Mouse (Mus musculus) forebrain, embryonic 11.5 days (tissue): Measurements from ENCODE around the gene Guca1a. TPM values are rescaled to one million over a fixed set of nuclear protein-coding genes. Genes with fewer than 3 reads are reported as not detected.

ENCODE experiments used
- ATAC-seq: fragments of 200-750 bp; cut with Nextera tagmentation; replicated peaks from 2 replicates; pipeline ENCODE4 v1.8.0; 2017; ENCODE audit warnings: moderate TSS enrichment; ENCODE audit not compliant: low FRiP score
- DNase-seq: peaks from one replicate; pipeline ENCODE4 v3.0.0-alpha.2; 2017; ENCODE audit warnings: low spot score
- H3K27ac ChIP-seq: fragments of 300-500 bp; sonication (generic); 2 replicates; pipeline ENCODE4 v1.5.1; 2014; ENCODE audit warnings: low read depth, low read length
- H3K27me3 ChIP-seq: fragments of 300-500 bp; sonication (generic); 2 replicates; pipeline ENCODE4 v1.6.1; 2014; ENCODE audit warnings: mild to moderate bottlenecking, low read length, mixed read lengths; ENCODE audit not compliant: control insufficient read depth, insufficient read depth
- H3K36me3 ChIP-seq: fragments of 300-500 bp; sonication (generic); 2 replicates; pipeline ENCODE4 v1.6.1; 2014; ENCODE audit warnings: mild to moderate bottlenecking, low read length, moderate library complexity, mixed read lengths; ENCODE audit not compliant: control insufficient read depth, insufficient read depth
- H3K4me1 ChIP-seq: fragments of 300-500 bp; sonication (generic); replicated peaks from 2 replicates; pipeline ENCODE4 v1.6.1; 2014; ENCODE audit warnings: low read length, mixed read lengths; ENCODE audit not compliant: control insufficient read depth, insufficient read depth
- H3K4me2 ChIP-seq: fragments of 300-500 bp; sonication (generic); 2 replicates; pipeline ENCODE4 v1.6.1; 2014; ENCODE audit warnings: low read depth, mild to moderate bottlenecking, low read length, moderate library complexity, mixed read lengths; ENCODE audit not compliant: severe bottlenecking
- H3K4me3 ChIP-seq: fragments of 300-500 bp; sonication (generic); 2 replicates; pipeline ENCODE4 v1.5.1; 2014; ENCODE audit warnings: low read depth, low read length
- H3K9ac ChIP-seq: fragments of 300-500 bp; sonication (generic); 2 replicates; pipeline ENCODE4 v1.6.1; 2014; ENCODE audit warnings: low read length
- H3K9me3 ChIP-seq: fragments of 300-500 bp; sonication (generic); 2 replicates; pipeline ENCODE4 v1.6.1; 2016; ENCODE audit warnings: low read length, mixed read lengths; ENCODE audit not compliant: control insufficient read depth
- WGBS: fragments of 180-500 bp; shearing (Covaris S2); extraction: QIAGEN DNeasy Blood & Tissue Kit; methylation state at CpG from one replicate; pipeline ENCODE4 v1.1.7; 2014; 5-methylcytosine and 5-hydroxymethylcytosine counted together
- polyA plus RNA-seq: library from polyadenylated mRNA; unstranded; fragments of >200 nt; fragmentation: Nextera tagmentation; extraction: Ambion mirVana; gene quantifications from 2 replicates; pipeline ENCODE4 v1.2.1, GENCODE M21; 2014

Gene Guca1a
- polyA plus RNA-seq: 0.75 and 1.3 TPM in 2 replicates

GRCm38 (mm10) chr17:47400451-47400850, at the start of gene Guca1a:
Guca1a (minus strand) TSS chr17:47400584.
- Histone ChIP-seq H3K4me3 (no peak within 1 kb of the TSS), H3K4me1 (no peaks in the 10 kb centered on the region), H3K9me3 (no peaks in the 10 kb centered on the region), H3K4me2 (no peak within 1 kb of the TSS), H3K27ac (no peak within 1 kb of the TSS), H3K36me3 (no peaks in the 10 kb centered on the region), H3K9ac (no peak within 1 kb of the TSS), H3K27me3 (peaks cover 13% of the 10 kb centered on the region)
- no peak for DNase-seq
- ATAC-seq: no peak
- 10% methylated on average over 10 of the region's 10 CpGs for WGBS

- 77% methylated on average over 5 of the region's 5 CpGs for WGBS
- DNase-seq (no peak), ATAC-seq (no peak)
- H3K9ac ChIP-seq: no peak overlapping the region
- H3K27me3 ChIP-seq: no peaks in the 10 kb centered on the region
- no peaks in the 10 kb centered on the region for H3K4me1 ChIP-seq
- H3K9me3 ChIP-seq: no peaks in the 10 kb centered on the region
- H3K4me3 ChIP-seq: no peak overlapping the region
- no peaks in the 10 kb centered on the region for H3K36me3 ChIP-seq
- H3K4me2 ChIP-seq: no peak overlapping the region
- no peak overlapping the region for H3K27ac ChIP-seq
These were observed 49.0 kb upstream of the Guca1a start for GRCm38 (mm10) chr17:47449432-47449831.

- DNase-seq (no peak), ATAC-seq (no peak)
- no peaks in the 10 kb centered on the region for H3K9me3 ChIP-seq
- no peaks in the 10 kb centered on the region for H3K4me1 ChIP-seq
- no peaks in the 10 kb centered on the region for H3K36me3 ChIP-seq
- H3K4me3 ChIP-seq: no peak overlapping the region
- no peaks in the 10 kb centered on the region for H3K27me3 ChIP-seq
- WGBS: 52% methylated on average over 8 of the region's 8 CpGs
- H3K27ac ChIP-seq: no peak overlapping the region
- no peak overlapping the region for H3K9ac ChIP-seq
- no peak overlapping the region for H3K4me2 ChIP-seq
These were observed 48.4 kb upstream of the Guca1a start for GRCm38 (mm10) chr17:47448523-47449372.

- 93% methylated on average over 11 of the region's 11 CpGs for WGBS
- H3K27me3 ChIP-seq: no peaks in the 10 kb centered on the region
- H3K9ac ChIP-seq: no peak overlapping the region
- H3K9me3 ChIP-seq: no peaks in the 10 kb centered on the region
- no peak overlapping the region for H3K4me2 ChIP-seq
- ATAC-seq (no peak), DNase-seq (no peak)
- H3K4me3 ChIP-seq: no peak overlapping the region
- H3K36me3 ChIP-seq: no peaks in the 10 kb centered on the region
- H3K4me1 ChIP-seq: 0 out of 2 replicates have a peak, but pooled peaks cover 2% of the 10 kb centered on the region
- H3K27ac ChIP-seq: no peak overlapping the region
These were observed 46.2 kb upstream of the Guca1a start for GRCm38 (mm10) chr17:47446561-47446960.

GRCm38 (mm10) chr17:47446025-47446424, 45.6 kb upstream of the Guca1a start:
- H3K4me3 ChIP-seq: no peak overlapping the region
- no peaks in the 10 kb centered on the region for H3K9me3 ChIP-seq
- no peak overlapping the region for H3K27ac ChIP-seq
- no peaks in the 10 kb centered on the region for H3K36me3 ChIP-seq
- peaks cover 4% of the 10 kb centered on the region; the same call in 1 of the 2 replicates for H3K4me1 ChIP-seq
- DNase-seq (no peak), ATAC-seq (no peak)
- no peaks in the 10 kb centered on the region for H3K27me3 ChIP-seq
- H3K4me2 ChIP-seq: no peak overlapping the region
- H3K9ac ChIP-seq: no peak overlapping the region
- WGBS: 74% methylated on average over 9 of the region's 9 CpGs

- ATAC-seq (no peak), DNase-seq (no peak)
- 85% methylated on average over 11 of the region's 11 CpGs for WGBS
- H3K4me1 ChIP-seq: peaks cover 5% of the 10 kb centered on the region; the same call in 1 of the 2 replicates
- H3K4me2 ChIP-seq: no peak overlapping the region
- no peaks in the 10 kb centered on the region for H3K27me3 ChIP-seq
- no peaks in the 10 kb centered on the region for H3K36me3 ChIP-seq
- H3K9ac ChIP-seq: no peak overlapping the region
- no peak overlapping the region for H3K27ac ChIP-seq
- no peak overlapping the region for H3K4me3 ChIP-seq
- no peaks in the 10 kb centered on the region for H3K9me3 ChIP-seq
These were observed 45.1 kb upstream of the Guca1a start for GRCm38 (mm10) chr17:47445518-47445917.

- ATAC-seq (no peak), DNase-seq (no peak)
- peaks cover 10% of the 10 kb centered on the region; the same call in 1 of the 2 replicates for H3K4me1 ChIP-seq
- peaks cover 4% of the 10 kb centered on the region for H3K27me3 ChIP-seq
- H3K27ac ChIP-seq: no peak overlapping the region
- H3K36me3 ChIP-seq: no peaks in the 10 kb centered on the region
- H3K9me3 ChIP-seq: no peaks in the 10 kb centered on the region
- WGBS: 76% methylated on average over 6 of the region's 6 CpGs
- no peak overlapping the region for H3K4me3 ChIP-seq
- H3K9ac ChIP-seq: no peak overlapping the region
- no peak overlapping the region for H3K4me2 ChIP-seq
These were observed 43.7 kb upstream of the Guca1a start for GRCm38 (mm10) chr17:47444113-47444512.

GRCm38 (mm10) chr17:47442271-47442670, 41.9 kb upstream of the Guca1a start:
- no peak for DNase-seq
- H3K4me1 ChIP-seq: peaks cover 10% of the 10 kb centered on the region; the same call in 1 of the 2 replicates
- H3K27ac ChIP-seq: no peak overlapping the region
- no peak overlapping the region for H3K4me3 ChIP-seq
- WGBS: 79% methylated on average over 3 of the region's 3 CpGs
- ATAC-seq: no peak
- peaks cover 19% of the 10 kb centered on the region for H3K27me3 ChIP-seq
- no peaks in the 10 kb centered on the region for H3K36me3 ChIP-seq
- H3K4me2 ChIP-seq: no peak overlapping the region
- no peaks in the 10 kb centered on the region for H3K9me3 ChIP-seq
- no peak overlapping the region for H3K9ac ChIP-seq
